Mouse (Mus musculus) Patski (cell line): Measurements from ENCODE around the gene Pou3f3. TPM values are rescaled to one million over a fixed set of nuclear protein-coding genes. Genes with fewer than 3 reads are reported as not detected.

ENCODE experiments used
- ATAC-seq: fragments of 100-300 bp; one replicate; pipeline ENCODE4 v1.8.0; 2021
- CTCF ChIA-PET: fragments of 350-600 bp; sonication (Branson Sonifier 250); formaldehyde crosslinking; loops from one replicate; lab custom pipeline; 2022; ENCODE audit warnings: inconsistent platforms; lab: Charles Lee
- POLR2A ChIA-PET: fragments of 350-600 bp; sonication (Branson Sonifier 250); formaldehyde crosslinking; loops from one replicate; lab custom pipeline; 2022; ENCODE audit warnings: antibody characterized with exemption, inconsistent platforms; lab: Charles Lee
- DNase-seq: peaks from one replicate; pipeline ENCODE4 v3.0.0-alpha.2; 2011; ENCODE audit warnings: low read depth, low spot score
- H3K27me3 ChIP-seq: fragments of 371-371 bp; one replicate; pipeline ENCODE4 v1.5.1; 2021
- CTCF ChIP-seq: fragments of 100-300 bp; IDR thresholded peaks from one replicate; pipeline ENCODE4 v1.5.1; 2021
- in situ Hi-C: fragments of 300-500 bp; cut with MboI; formaldehyde crosslinking; loops from 3 replicates; pipeline ENCODE4 v1.11.1; 2018; ENCODE audit warnings: low pct_unique_long_range_greater_than_20kb, mixed read lengths
- polyA plus RNA-seq: library from polyadenylated mRNA; unstranded; gene quantifications from one replicate; pipeline ENCODE4 v1.2.3, GENCODE M21; 2021

The Pou3f3 gene
- polyA plus RNA-seq: 36.5 TPM

DNA sequence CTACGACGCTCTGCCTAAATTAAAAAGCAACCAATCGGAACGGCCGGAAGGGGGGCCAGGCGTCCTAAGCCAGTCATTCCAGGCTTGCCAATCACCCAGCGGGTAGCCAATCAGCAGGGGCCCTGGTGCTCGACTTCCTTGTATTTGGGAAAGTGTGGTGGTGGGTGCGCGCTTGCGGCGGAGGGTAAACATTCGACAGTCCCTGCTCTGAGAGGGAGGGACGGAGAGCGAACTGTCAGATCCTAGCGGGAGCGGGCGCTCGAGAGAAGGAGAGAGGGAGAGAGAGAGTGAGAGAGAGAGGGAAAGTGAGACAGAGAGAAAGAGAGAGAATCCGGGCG, at the start of gene Pou3f3:
TSS of gene Pou3f3 (plus strand) at position 191 of the 338 bp plus-strand sequence.
- peak; percentile 84 for DNase-seq
- H3K27me3 ChIP-seq: no peaks in the 10 kb centered on the region
- peak; percentile 83 for ATAC-seq
- POLR2A ChIA-PET: interaction anchor here (5.7 kb wide), 1 partner anchor 17 kb away, joined by 87 read pairs; no protein-coding TSS in a partner anchor
- in situ Hi-C loops: loop anchor here (10.0 kb wide), 1 partner anchor 1421 kb away; no protein-coding TSS in a partner anchor
- no peak for TF ChIP-seq CTCF
- CTCF ChIA-PET: no interaction called here

- DNase-seq: no peak
- CTCF ChIA-PET: no interaction called here
- H3K27me3 ChIP-seq: no peaks in the 10 kb centered on the region
Measured at GRCm38 (mm10) chr1:42648366-42648935, 47.1 kb upstream of the Pou3f3 start.

GRCm38 (mm10) chr1:42651461-42651860, 44.1 kb upstream of the Pou3f3 start:
- ATAC-seq (no peak), DNase-seq (no peak)
- H3K27me3 ChIP-seq: no peaks in the 10 kb centered on the region
- TF ChIP-seq CTCF: no peak
- CTCF ChIA-PET: interaction anchor here (0.6 kb wide), 1 partner anchor 982 kb away, joined by 3 read pairs; no protein-coding TSS in a partner anchor
- in situ Hi-C loops: no loop called here
- POLR2A ChIA-PET: interaction anchor here (0.6 kb wide), 1 partner anchor 15 kb away, joined by 4 read pairs; no protein-coding TSS in a partner anchor

More at GRCm38 (mm10) chr1:42648366-42648935, 47.1 kb upstream of the Pou3f3 start:
- no peak for ATAC-seq
- in situ Hi-C loops: no loop called here
- POLR2A ChIA-PET: no interaction called here
- TF ChIP-seq CTCF: no peak

DNA sequence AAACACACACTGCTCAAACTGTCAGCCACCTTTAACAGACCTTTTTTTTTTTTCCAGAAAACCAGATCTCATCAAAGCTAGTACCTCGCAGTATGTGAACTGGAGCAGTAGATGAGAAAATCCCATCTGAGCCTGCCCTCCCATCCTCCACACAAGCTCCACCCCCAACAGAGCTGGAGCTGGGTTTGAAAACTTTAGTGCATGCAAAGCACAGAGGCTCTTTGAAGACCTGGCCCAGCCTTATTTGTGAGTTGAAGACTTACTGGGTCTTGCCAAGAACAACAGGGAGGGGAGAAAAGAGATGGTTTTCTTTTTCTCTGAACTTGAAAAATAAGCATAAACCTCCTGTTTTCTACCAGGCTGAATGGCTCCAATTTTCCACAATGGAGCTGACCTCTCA, 28.0 kb upstream of the Pou3f3 start:
- CTCF ChIA-PET: interaction anchor here (1.3 kb wide), 1 partner anchor 24 kb away, joined by 4 read pairs; no protein-coding TSS in a partner anchor
- TF ChIP-seq CTCF: no peak
- POLR2A ChIA-PET: interaction anchor here (0.6 kb wide), 1 partner anchor 1051 kb away, joined by 3 read pairs; no protein-coding TSS in a partner anchor
- no peaks in the 10 kb centered on the region for H3K27me3 ChIP-seq
- in situ Hi-C loops: no loop called here
- DNase-seq (no peak), ATAC-seq (no peak)

DNA sequence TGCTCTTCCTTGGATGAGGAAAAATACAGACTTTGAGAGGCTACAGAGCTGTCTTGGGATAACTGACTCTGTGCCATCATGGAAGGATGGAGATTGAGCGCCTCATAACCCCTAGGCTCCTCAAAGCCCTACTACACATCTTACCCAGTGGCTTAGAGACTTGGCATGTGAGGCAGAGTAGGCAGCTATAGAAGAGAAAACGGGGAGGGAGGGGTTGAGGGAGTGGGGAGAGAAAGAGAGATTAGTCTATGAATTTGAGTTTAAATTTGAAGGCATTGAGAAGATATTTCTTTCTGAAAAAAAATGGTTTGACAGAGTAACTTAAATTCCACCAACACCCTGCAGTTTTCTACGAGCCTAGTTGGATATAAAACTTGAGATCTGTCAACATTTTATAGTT, 14.9 kb upstream of the Pou3f3 start:
- peaks cover 4% of the 10 kb centered on the region for H3K27me3 ChIP-seq
- CTCF ChIA-PET: no interaction called here
- no peak for DNase-seq
- no peak for TF ChIP-seq CTCF
- in situ Hi-C loops: no loop called here
- POLR2A ChIA-PET: no interaction called here
- no peak for ATAC-seq

DNA sequence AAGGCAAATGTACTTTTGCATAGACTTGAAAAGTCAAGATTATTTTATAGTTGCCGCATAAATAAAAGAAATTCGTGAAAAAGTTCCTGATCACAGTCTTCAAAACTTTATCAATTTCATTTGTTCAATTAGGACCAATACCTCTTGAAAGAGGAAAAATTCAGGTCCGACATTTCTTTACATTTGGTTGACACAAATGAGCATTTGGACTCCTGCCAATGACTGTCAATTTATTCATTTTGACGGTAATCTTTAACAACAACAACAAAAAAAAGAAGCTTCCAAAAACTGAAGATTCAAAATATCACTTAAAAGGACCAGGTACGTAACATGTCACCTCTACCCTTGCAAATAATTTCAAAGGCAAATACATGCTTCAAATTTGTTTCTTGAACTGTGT, 13.8 kb upstream of the Pou3f3 start:
- no peak for ATAC-seq
- H3K27me3 ChIP-seq: peaks cover 4% of the 10 kb centered on the region
- DNase-seq: no peak
- POLR2A ChIA-PET: no interaction called here
- no peak for TF ChIP-seq CTCF
- CTCF ChIA-PET: no interaction called here
- in situ Hi-C loops: no loop called here

GRCm38 (mm10) chr1:42683861-42684260, 11.7 kb upstream of the Pou3f3 start:
- TF ChIP-seq CTCF: no peak
- in situ Hi-C loops: no loop called here
- ChIA-PET POLR2A (no interaction called here), CTCF (no interaction called here)
- no peak for ATAC-seq
- H3K27me3 ChIP-seq: peaks cover 4% of the 10 kb centered on the region
- no peak for DNase-seq

DNA sequence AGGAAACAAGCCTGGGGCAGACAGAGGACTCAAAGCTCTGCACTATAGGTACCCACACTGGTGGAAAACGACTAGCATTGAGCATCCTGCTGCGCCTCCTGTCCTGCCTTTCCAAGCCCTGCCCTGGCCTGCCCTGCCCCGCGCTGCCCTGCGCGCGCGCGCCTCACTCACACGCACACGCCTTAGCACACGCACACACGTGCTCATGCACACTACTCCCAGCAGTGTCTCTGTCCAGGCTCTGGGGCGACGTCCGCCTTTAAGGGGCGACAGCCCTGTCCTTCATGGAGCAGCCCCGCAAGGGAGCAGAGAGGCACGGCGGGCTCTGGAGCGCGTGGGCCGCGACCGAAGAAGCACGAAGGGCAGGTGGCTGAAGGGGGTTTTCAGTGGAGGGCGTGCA, 11.2 kb upstream of the Pou3f3 start:
- peaks cover 4% of the 10 kb centered on the region for H3K27me3 ChIP-seq

DNA sequence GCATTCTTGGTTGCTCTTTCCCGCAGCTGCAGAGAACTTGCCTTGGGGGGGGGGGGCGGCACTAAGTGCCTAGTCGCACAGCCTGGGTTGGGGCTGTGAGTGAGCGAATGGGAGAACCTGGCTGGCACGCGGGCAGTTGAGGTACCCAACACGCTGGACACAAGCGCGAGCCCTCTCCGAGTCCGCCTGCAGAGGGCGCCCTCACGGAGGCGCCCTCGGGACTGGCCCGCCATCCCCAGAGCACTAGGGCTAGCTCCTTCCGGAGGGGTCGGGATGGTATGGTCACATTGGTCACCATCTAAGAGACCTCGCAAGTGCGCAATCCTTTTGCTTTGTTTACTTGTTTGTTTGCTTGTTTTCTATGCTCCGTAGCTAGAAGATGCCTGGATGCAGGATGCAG, 10.8 kb upstream of the Pou3f3 start:
- POLR2A ChIA-PET: interaction anchor here (0.7 kb wide), 1 partner anchor 11 kb away, joined by 3 read pairs; no protein-coding TSS in a partner anchor
- H3K27me3 ChIP-seq: peaks cover 4% of the 10 kb centered on the region
- no peak for TF ChIP-seq CTCF
- no peak for ATAC-seq
- CTCF ChIA-PET: interaction anchor here (1.0 kb wide), 1 partner anchor 330 kb away, joined by 3 read pairs; no protein-coding TSS in a partner anchor
- in situ Hi-C loops: no loop called here
- no peak for DNase-seq

More for the DNA sequence above, 11.2 kb upstream of the Pou3f3 start:
- no peak for TF ChIP-seq CTCF
- ATAC-seq (no peak), DNase-seq (no peak)
- ChIA-PET CTCF (no interaction called here), POLR2A (no interaction called here)
- in situ Hi-C loops: no loop called here

DNA sequence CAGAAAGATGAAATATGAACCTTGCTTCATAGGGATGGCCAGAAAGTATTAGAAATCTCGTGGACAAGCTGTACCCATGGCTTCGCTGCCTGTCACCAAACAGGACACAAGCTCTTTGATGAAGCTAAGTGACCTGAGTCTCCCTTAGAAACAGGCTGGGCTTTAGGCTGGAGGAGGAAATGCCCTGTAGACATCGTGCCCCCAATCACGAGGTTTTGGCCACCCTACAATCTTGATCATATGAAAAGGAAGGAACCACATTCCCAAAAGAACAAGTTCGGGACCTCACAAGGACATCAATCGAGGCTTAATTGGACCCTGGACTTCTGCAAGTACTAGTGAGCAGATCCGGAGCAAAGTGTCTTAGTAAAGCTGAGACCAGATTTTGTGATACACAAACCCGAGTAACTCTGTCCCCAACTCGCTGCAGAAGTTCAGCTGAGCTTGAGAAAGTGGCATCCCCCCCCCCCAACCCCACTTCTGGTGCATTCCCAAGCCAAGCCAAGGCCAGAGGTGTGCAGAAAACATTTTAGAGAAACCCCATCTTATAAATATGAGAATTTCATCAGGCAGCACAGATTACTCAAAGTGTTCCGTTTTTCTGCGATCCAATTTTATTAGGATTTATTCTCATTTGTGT, 10.1 kb upstream of the Pou3f3 start:
- no peak for TF ChIP-seq CTCF
- in situ Hi-C loops: no loop called here
- CTCF ChIA-PET: interaction anchor here (1.0 kb wide), 1 partner anchor 331 kb away, joined by 3 read pairs; no protein-coding TSS in a partner anchor

More for the DNA sequence above, 10.1 kb upstream of the Pou3f3 start:
- DNase-seq (no peak), ATAC-seq (no peak)
- peaks cover 4% of the 10 kb centered on the region for H3K27me3 ChIP-seq
- POLR2A ChIA-PET: interaction anchor here (0.7 kb wide), 1 partner anchor 12 kb away, joined by 3 read pairs; no protein-coding TSS in a partner anchor
